Mouse (Mus musculus) gastrocnemius, postnatal 25 days (tissue): Measurements from ENCODE around the gene Cfap221. TPM values are rescaled to one million over a fixed set of nuclear protein-coding genes. Genes with fewer than 3 reads are reported as not detected.

Experiments
- DNase-seq: peaks from one replicate; pipeline ENCODE4 v3.0.0; 2022
- total RNA-seq, 2 experiments: library from RNA; stranded (reverse); gene quantifications; 1 replicate in 1 of 2; 2 replicates in 1 of 2; pipeline ENCODE4 v1.2.3; 2021

The Cfap221 gene
- total RNA-seq, 2 experiments from 2014 or later, result not detected

DNA sequence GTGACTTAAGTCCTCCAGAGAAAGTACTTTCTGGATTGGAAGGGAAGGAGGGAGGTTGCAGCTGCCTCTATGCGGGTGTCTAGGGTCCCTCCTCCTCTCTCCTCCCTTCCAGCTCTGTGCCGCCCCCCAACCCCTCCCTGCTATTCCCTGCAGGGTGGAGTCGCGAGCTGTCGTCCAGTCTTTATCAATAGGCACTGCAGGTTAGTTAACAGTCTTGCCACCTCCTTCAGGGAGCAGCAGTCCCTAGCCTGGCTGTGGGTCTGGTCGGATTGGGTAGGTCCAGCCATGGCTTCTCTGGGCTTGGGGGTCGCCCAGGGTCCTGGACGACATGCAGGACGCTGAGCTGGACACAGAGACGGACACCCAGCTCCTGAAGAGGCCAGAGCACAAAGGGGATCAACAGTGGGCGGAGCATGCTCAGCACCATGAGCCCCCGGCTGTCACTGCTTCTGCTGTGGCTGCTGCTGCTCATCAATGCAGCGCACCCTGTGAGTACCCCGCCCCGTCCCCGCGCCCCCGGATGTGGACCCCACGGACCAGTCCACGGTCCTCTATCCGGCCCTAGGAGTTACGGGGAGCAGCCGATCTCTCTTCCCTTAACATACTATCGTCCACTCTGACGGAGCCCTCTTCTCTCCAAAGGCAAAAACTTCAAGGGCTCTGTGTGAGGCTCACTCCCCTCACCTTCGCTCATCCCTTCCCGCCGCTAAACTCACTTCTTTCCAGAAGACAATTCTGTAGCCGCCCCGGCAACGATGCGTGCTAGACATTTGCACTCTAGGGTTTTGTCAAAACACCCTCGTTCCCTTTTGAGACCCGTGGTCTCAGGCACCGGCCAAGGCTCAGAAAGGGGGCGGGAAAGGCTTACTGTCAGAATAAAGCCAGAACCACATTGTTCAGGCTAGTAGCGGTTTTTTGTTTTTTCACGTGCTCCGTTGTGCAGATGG lies 10.1 kb upstream of the Cfap221 start, which contains the start of gene Sctr:
TSS of gene Sctr (plus strand) at position 51 of the 947 bp plus-strand sequence.
- no peak for DNase-seq

DNA sequence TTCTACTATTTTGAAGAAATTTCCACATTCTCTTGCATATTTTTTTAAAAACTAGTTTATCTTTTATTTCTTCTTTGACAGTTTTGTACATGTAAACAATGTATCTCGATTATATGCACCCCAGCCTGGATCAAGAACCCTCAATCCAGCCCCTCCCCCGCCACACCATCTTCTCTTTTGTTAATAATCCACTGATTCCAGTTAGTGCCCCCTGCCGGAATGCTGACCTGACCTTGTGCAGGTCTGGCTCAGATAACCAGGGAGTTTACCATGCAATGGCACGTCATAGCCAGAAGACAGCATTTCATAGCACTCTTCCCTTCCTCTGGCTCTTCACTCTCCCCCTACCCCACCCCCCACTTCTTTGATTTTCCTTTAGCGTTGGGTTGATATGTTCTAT lies 610 bp upstream of the Cfap221 start:
- DNase-seq, result no peak

- DNase-seq, result no peak
Measured at GRCm38 (mm10) chr1:119986555-119986954, 10.5 kb downstream of the Cfap221 start.

DNA sequence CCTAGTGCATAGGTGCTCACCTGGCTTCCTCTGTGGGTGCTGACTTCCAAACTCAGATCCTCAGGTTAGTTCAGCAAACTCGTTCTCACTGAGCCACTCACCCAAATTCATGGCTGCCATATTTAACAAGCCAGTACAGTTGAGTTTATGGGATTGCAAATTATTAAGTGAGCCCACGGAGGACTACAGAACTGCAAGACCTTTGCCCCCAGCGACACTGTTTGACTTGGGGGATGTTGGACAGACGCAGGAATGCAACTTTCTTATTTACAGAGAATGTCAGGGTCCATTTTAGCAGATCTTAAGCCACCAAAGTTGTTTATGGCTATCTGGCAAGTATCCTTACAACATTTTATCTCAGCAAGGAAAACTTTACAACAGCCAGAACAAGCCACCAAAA lies 21.9 kb downstream of the Cfap221 start:
- DNase-seq, result no peak

DNA sequence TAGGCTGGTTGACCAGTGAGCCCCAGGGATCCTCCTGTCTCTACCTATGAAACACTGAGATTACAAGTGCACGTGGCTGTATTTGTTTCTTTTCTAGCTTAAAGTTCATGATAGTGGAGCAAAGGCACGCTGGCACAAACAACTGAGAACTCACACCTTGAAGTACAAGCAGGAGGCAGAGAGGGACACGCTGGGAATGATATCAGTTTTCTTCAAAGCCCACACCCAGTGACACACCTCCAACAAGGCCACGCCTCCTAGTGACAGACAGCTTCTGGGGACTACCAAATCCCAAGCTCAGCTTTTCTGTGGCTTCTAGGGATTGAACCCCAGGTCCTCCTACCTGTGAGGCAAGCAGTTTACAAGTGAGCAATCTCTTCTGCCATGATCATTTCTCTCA lies 23.9 kb downstream of the Cfap221 start:
- DNase-seq, result no peak

GRCm38 (mm10) chr1:119965804-119966514 lies 31.1 kb downstream of the Cfap221 start:
- no peak for DNase-seq

DNA sequence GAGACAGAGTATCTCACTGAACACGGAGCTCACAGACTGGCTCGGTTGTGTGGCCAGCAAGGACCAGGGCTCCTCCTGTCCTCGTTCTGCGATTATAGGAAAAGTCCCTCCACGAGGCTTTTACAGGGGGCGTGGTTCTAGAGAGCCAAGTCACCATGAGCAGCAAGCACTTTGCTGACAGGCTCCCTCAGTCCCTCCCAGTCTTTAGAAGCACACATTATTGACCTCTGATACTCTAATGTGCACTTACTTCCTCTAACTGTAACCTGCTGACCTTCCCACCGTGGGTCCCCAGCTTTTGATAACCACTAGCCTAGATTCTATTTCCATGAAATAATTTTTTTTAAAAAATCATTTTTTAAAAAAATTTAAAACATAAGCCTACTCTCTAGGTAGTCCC lies 37.1 kb downstream of the Cfap221 start:
- DNase-seq, result no peak

DNA sequence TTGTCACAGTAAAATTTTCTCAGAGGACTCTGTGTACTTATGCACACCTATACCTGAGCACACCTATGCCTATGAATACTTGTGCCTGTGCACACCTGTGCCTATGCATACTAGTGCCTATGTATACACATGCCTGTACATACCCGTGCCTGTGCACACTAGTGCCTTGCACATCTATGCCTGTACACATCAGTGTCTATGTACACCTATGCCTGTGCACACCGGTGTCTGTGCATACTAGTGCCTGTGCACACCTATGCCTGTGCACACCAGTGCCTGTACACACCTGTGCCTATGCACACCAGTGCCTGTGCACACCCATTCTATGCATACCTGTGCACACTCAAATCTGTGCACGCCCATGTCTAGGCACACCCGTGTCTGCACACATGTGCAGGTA lies 37.6 kb downstream of the Cfap221 start:
- no peak for DNase-seq

GRCm38 (mm10) chr1:119957716-119958222 lies 39.3 kb downstream of the Cfap221 start:
- no peak for DNase-seq

DNA sequence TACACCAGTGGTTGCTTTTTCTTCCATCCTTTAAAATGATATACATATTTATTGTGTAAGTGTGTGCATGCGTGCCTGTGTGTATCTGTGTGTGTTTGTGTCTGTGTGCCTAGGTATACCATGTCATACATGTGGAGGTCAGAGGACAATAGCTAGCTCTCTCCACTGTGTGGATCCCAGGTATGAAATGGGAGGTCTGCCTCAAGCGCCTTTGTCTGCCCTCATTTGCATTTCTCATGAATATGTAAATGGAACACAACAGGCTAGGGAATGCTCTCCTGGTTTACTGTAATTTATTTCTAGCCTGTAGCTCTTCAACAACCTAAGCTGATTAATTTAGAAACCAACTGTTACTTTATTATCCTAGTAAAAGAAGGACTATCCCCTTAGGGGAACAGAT lies 42.4 kb downstream of the Cfap221 start:
- no peak for DNase-seq

DNA sequence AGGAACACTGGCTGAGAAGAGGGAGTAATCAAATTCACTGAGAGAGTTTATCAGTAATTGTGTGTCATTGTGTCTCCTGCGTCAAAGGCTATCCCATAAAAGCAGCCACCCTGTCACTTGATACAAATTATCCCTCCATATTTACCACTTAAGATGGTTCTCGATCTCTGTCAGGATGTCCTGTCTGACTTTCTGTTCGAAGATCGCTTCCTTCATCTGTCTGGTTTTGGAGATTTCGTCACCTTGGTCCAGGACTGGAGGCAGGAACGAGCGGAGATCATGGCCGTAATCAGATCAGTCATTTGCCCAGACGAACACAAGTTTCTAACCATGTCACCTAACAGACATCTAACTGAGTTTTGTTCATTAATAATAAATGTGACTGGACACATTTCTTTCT lies 43.6 kb downstream of the Cfap221 start:
- no peak for DNase-seq

DNA sequence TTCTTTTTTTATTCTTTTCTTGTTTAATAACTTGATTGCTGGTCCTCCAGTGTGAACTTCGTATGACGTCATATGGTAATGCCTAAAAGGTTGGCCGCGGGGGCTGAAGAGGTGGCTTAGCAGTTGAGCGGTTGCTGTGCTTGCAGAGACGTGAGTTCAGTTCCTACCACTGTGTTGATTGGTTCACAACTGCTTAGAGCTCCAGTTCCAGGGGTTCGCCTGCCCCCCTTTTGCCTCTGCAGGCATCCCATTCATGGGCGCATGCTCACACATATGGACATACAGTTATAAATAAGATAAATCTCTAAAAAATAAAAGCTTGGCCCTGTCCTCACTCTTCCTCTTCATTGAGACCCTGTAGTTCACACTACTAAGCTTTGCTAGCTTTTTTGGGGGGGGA lies 46.9 kb downstream of the Cfap221 start:
- no peak for DNase-seq

DNA sequence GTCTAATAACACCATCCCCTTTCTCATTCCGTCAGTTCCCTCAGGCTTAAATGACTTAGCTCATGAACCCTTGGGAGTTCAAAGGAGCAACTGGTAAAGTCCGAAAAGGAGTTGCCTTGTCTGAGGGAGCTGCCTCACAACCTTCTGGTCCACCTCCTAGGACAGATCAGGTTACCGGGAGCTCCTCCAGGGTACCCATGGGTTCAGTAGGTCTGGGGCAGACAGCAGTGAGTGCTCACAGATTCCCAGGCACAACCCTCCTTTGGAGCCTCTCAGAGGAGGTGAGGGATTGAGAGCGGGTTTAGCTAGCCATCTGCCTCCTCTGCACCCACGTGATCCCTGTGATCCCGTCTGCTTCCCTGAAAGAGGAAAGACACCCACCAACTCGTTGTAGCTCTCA lies 60.2 kb downstream of the Cfap221 start:
- DNase-seq, result no peak

DNA sequence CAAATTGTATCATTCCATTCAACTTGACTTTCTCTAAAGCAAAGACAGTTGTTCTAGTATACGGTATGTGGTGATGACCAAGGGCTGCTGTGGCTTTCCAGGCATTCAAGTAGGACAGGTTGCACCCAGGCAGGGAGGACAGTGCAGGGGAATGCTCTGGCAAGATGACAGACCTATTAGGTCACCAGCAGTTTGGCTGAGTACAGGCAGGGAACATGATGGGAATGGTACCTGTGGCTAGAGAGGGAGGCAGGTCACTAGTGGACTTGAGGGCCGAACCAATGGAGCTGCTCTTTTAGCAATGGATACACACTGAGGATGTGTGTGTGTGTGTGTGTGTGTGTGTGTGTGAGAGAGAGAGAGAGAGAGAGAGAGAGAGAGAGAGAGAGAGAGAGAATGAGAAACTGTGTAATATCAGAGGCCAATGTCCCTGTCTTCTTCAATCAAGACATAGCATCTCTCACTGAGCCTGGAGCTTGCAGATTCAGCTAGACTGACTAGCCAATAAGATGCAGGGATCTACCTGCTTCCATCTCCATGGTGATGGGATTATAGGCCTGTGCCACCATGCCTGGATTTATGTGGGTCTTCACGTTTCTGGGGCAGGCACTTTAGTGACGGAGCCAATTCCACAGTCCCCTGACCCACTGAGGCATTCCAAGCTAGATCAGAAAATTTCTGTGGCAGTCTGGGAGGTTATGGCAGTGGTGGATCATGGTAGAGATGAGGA lies 65.4 kb downstream of the Cfap221 start:
- no peak for DNase-seq

DNA sequence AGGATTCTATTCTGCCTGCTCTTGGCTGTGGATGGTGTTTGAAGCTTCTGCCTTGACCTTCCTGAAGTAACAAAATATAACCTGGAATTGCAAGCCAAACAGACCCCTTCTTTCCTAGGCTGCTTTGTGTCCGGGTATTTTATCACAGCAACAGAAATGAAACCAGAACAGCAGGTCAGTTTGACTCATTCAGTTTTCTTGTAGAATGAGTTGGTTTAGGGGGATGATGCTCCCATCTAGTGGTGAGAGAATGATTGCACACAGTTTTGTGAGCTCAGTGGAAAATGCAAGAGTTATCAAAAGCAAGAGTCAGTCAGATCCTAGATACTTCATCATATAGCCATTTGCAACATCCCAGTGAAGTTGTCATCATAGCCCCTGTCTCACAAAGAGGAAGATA lies 67.3 kb downstream of the Cfap221 start:
- DNase-seq, result no peak

GRCm38 (mm10) chr1:119919299-119919698 lies 77.7 kb downstream of the Cfap221 start:
- no peak for DNase-seq

DNA sequence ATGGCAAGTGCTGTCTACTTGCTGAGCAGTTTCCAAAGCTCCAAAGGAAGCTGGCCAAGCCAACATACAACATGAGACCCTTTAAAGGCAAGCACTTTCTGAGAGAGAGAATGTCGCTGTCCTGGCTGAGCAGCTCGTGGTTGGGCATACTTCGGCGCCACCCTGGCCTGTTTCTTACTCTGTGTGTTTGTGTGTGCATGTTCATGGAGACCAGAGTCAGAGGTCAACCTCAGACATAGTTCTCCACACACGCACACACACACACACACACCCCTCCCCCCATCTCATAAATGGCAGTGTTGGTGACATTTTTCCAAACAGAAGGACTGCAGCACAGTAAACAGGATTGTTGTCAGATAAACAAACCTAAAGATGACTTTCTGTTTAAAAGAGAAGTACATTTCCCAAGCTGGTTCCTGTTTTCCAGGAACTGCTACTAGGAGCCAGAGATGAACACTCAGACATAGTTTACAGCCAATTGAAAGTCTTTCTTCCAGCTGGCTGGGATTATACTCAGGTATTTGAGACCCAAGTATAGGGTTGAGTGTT lies 80.1 kb downstream of the Cfap221 start:
- no peak for DNase-seq

- DNase-seq, result peak; percentile 93
Measured at GRCm38 (mm10) chr1:119912953-119913814, 83.8 kb downstream of the Cfap221 start, which contains the start of gene Tmem177. Gene Tmem177 (minus strand): TSS chr1:119913208.

DNA sequence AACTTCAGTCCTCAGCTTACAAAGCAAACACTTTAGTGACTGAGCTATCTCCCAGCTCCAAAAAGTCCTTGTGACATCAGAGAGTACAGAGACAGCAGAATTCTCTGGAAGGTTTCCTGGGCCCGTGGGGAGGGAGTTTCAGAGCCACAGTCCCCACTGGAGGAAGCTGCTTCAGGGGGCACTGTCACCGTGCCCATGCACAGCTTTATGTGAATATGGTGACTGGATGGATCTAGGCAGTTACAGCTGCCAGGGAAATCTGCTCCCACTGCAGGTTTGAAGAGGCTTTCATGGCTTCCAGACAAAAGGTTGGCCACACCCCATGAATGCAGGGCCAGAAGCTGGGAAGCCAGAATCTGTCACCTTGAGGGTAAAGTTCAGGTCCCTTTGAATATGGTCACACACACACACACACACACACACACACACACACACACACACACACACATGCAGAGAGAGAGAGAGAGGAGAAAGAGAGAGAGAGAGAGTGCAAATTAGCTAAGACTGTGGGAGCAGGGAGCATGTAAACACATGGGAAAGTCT lies 89.8 kb downstream of the Cfap221 start:
- no peak for DNase-seq

GRCm38 (mm10) chr1:119903231-119903620 lies 93.8 kb downstream of the Cfap221 start:
- no peak for DNase-seq
